Mouse (Mus musculus) left cerebral cortex, adult 2 months (tissue): Measurements from ENCODE around the gene Ctag2. TPM values are rescaled to one million over a fixed set of nuclear protein-coding genes. Genes with fewer than 3 reads are reported as not detected.

Experiments
- DNase-seq, 2 experiments: peaks; one replicate each; pipeline ENCODE4 v3.0.0; 2021 to 2022; ENCODE audit warnings: low spot score in 2 of 2, mixed read lengths in 1 of 2; ENCODE audit errors: extremely low spot score in 1 of 2
- H3K27ac ChIP-seq: fragments of 200-600 bp; 2 replicates; pipeline ENCODE4 v1.8.1; 2022
- H3K4me3 ChIP-seq: fragments of 200-600 bp; 2 replicates; pipeline ENCODE4 v1.8.1; 2022
- CTCF ChIP-seq: fragments of 200-600 bp; IDR thresholded peaks from 2 replicates; pipeline ENCODE4 v1.8.1; 2022; ENCODE audit warnings: antibody characterized with exemption, mild to moderate bottlenecking, moderate library complexity
- intact Hi-C: fragments of 180-260 bp; cut with DNase I; formaldehyde crosslinking; loops from one replicate; pipeline ENCODE4 v1.15.1; 2025
- long read RNA-seq, 2 experiments: library from polyadenylated mRNA; stranded (forward); transcript quantifications; one replicate each; pipeline ENCODE4 v2.0.0; 2021; ENCODE audit warnings: borderline mapping rate in 2 of 2
- total RNA-seq, 2 experiments: library from RNA; stranded (reverse); gene quantifications; 2 replicates each; pipeline ENCODE4 v1.2.3; 2021

Ctag2 gene
- not detected for total RNA-seq
- long read RNA-seq, experiment 1: 0 reads
- long read RNA-seq, experiment 2: 0 reads

DNA sequence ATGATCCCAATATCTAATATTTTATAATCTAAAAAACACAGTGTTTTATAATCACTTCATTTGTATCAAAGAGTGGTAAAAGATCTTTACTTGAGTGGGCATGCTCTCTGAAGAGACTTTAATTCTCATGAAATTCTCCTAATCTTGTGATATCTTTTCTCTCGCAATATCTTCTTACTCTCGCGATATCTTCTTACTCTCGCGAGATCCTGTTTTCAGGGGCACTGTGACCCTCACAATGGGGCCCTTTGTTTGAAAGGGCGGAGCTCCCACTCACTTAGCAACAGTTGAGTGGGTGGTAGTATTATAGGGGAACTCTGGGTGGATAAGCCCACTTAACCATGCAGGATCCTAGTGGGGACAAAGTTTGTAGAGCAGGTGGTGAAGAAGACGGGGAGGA is at the start of gene Ctag2:
Ctag2 (plus strand) TSS at position 301 of the 400 bp plus-strand sequence.
- intact Hi-C loops: no loop called here
- DNase-seq: no peak
- no peak within 1 kb of the TSS for H3K4me3 ChIP-seq
- TF ChIP-seq CTCF: no peak
- no peak within 1 kb of the TSS for H3K27ac ChIP-seq
